Comparison of ENCODE assay signal across 9 mouse cellular contexts in genomic region chr10:80931153-80931671, GRCm38 (mm10). TPM values are rescaled to one million over a fixed set of nuclear protein-coding genes. Genes with fewer than 3 reads are reported as not detected.
A peak's percentile ranks its signal among the peaks of the same experiment; 100 is the strongest.
DNase-seq lines count a peak whose midpoint lies in the region; ATAC-seq and TF ChIP-seq lines count a peak whose summit lies in the region.
"Had no signal": no experiment of that assay in that cellular context is flagged by ENCODE, and none has a peak within 500 bp of the region (broad histone marks: within the 10 kb centered on the region; RNA-seq: fewer than 3 reads in every experiment).

No protein-coding gene starts in this region.

- 0 out of 2 replicates have a peak, but pooled peaks have one; percentile 5 for TF ChIP-seq POLR2A in bone marrow, adult 2 months (IDR thresholded peaks at IDR 0.05; ENCODE audit: borderline replicate concordance, control insufficient read depth, low read depth, low read length)

- peak overlapping the region; percentile 57 for H3K4me3 ChIP-seq in left cerebral cortex, adult 2 months
- H3K4me3 ChIP-seq in bone marrow, adult 2 months (replicated peaks; ENCODE audit: control insufficient read depth, low read depth, low read length) = peak overlapping the region; percentile 74
- H3K4me3 ChIP-seq in heart, embryonic 11.5 days (ENCODE audit: low read depth, low read length) = peak overlapping the region; percentile 77

- intact Hi-C loops in left cerebral cortex, adult 2 months (cut with DNase I) = no loop called here
- intact Hi-C loops in left cerebral cortex, postnatal 10 days (cut with DNase I) = no loop called here

- ATAC-seq in heart, embryonic 11.5 days (replicated peaks; ENCODE audit: insufficient number of reproducible peaks, low FRiP score, low TSS enrichment) = no peak

- H3K36me3 ChIP-seq in heart, embryonic 11.5 days (ENCODE audit: control insufficient read depth, insufficient read depth, low read length) = no peaks in the 10 kb centered on the region

- H3K27ac ChIP-seq in left cerebral cortex, adult 2 months = peak overlapping the region; percentile 85
- no peak overlapping the region for H3K27ac ChIP-seq in bone marrow, adult 2 months (ENCODE audit: control insufficient read depth, insufficient read depth, low read depth, low read length, poor library complexity)
- H3K27ac ChIP-seq in heart, embryonic 11.5 days (ENCODE audit: low read depth, low read length) = no peak overlapping the region

- no peaks in the 10 kb centered on the region for H3K9me3 ChIP-seq in heart, embryonic 11.5 days (replicated peaks; ENCODE audit: control insufficient read depth, low read length)

- H3K9ac ChIP-seq in heart, embryonic 11.5 days (ENCODE audit: low read depth, low read length) = peak overlapping the region; percentile 80

- no peak; the same call in 1 of the 2 replicates for TF ChIP-seq CTCF in left cerebral cortex, adult 2 months (IDR thresholded peaks at IDR 0.05)
- TF ChIP-seq CTCF in bone marrow, adult 2 months (IDR thresholded peaks at IDR 0.05; ENCODE audit: control insufficient read depth, insufficient read depth, low read length) = no peak

- H3K4me2 ChIP-seq in heart, embryonic 11.5 days = peak overlapping the region; percentile 90

- DNase-seq in left cerebral cortex, adult 2 months (ENCODE audit: extremely low spot score in 1 of 2, low spot score in 2 of 2) = no peak
- DNase-seq in left cerebral cortex, postnatal 10 days (ENCODE audit: extremely low spot score in 1 of 2, low spot score in 2 of 2) = no peak
- DNase-seq in kidney, postnatal 10 days = peak; percentile 65
- DNase-seq in naive thymus-derived CD4-positive, alpha-beta T cell, adult 2 months (ENCODE audit: low read depth) = peak; percentile 41
- DNase-seq in layer of hippocampus, adult 8-10 months (ENCODE audit: low spot score in 2 of 2) = no peak
- no peak for DNase-seq in urinary bladder, postnatal 10 days (ENCODE audit: low spot score)

- H3K27me3 ChIP-seq in heart, embryonic 11.5 days (ENCODE audit: control insufficient read depth, insufficient read depth, low read length) = peaks cover 20% of the 10 kb centered on the region

- H3K4me1 ChIP-seq in bone marrow, adult 2 months (ENCODE audit: control insufficient read depth, insufficient read depth, low read length) = peaks cover 9% of the 10 kb centered on the region
- peaks cover 53% of the 10 kb centered on the region for H3K4me1 ChIP-seq in heart, embryonic 11.5 days (ENCODE audit: control insufficient read depth, insufficient read depth, low read length)

- WGBS in bone marrow, adult 2 months = 8% methylated on average over 14 of the region's 14 CpGs
- whole genome bisulfite sequencing in heart, embryonic 11.5 days (ENCODE audit: insufficient replicate concordance) = 6% methylated on average over 14 of the region's 14 CpGs

RNA-seq across cellular contexts. Expression of gene Gadd45b, which starts 1.3 kb away (rescaled TPM):
- total RNA-seq in left cerebral cortex, adult 2 months (2021) = 10 to 100 TPM; 24.0 to 36.0 TPM
- total RNA-seq in left cerebral cortex, postnatal 10 days (2021) = 10 to 100 TPM in 1 of 2 experiments, 1 to 10 TPM in 1; 8.2 to 10.4 TPM
- 6.3 and 17.9 TPM in 2 replicates for polyA plus RNA-seq in bone marrow, adult 2 months (2011; ENCODE audit: insufficient read depth, insufficient read length, low replicate concordance, missing spikeins)
- 21.3 and 25.6 TPM in 2 replicates for polyA plus RNA-seq in heart, embryonic 11.5 days (2014; fragmentation: Nextera tagmentation; extraction: Ambion mirVana)
- total RNA-seq in layer of hippocampus, adult 8-10 months (2022) = 10 to 100 TPM; 17.4 to 22.9 (median 20.2) TPM

RNA-seq across cellular contexts. Expression of gene Lmnb2, which starts 13.2 kb away (rescaled TPM):
- 10 to 100 TPM; 20.0 to 20.3 TPM for total RNA-seq in left cerebral cortex, adult 2 months (2021)
- 10 to 100 TPM; 20.4 to 21.3 TPM for total RNA-seq in left cerebral cortex, postnatal 10 days (2021)
- polyA plus RNA-seq in bone marrow, adult 2 months (2011; ENCODE audit: insufficient read depth, insufficient read length, low replicate concordance, missing spikeins) = 10.7 and 29.8 TPM in 2 replicates
- polyA plus RNA-seq in heart, embryonic 11.5 days (2014; fragmentation: Nextera tagmentation; extraction: Ambion mirVana) = 7.9 and 11.6 TPM in 2 replicates
- 10 to 100 TPM; 17.2 to 22.9 (median 19.9) TPM for total RNA-seq in layer of hippocampus, adult 8-10 months (2022)

RNA-seq across cellular contexts. Expression of gene Timm13, which starts 30.4 kb away (rescaled TPM):
- total RNA-seq in left cerebral cortex, adult 2 months (2021) = 100 to 1,000 TPM; 136 to 138 TPM
- 100 to 1,000 TPM; 158 to 161 TPM for total RNA-seq in left cerebral cortex, postnatal 10 days (2021)
- polyA plus RNA-seq in bone marrow, adult 2 months (2011; ENCODE audit: insufficient read depth, insufficient read length, low replicate concordance, missing spikeins) = 78.1 and 118 TPM in 2 replicates
- 300 and 340 TPM in 2 replicates for polyA plus RNA-seq in heart, embryonic 11.5 days (2014; fragmentation: Nextera tagmentation; extraction: Ambion mirVana)
- 100 to 1,000 TPM; 112 to 139 (median 124) TPM for total RNA-seq in layer of hippocampus, adult 8-10 months (2022)

RNA-seq across cellular contexts. Expression of gene Tmprss9, which starts 59.6 kb away (rescaled TPM):
- under 1 TPM; 0.18 to 0.19 TPM for total RNA-seq in left cerebral cortex, adult 2 months (2021)
- total RNA-seq in left cerebral cortex, postnatal 10 days (2021) = under 1 TPM in 1 of 2 experiments, not detected in 1; 0.13 TPM
- polyA plus RNA-seq in bone marrow, adult 2 months (2011; ENCODE audit: insufficient read depth, insufficient read length, low replicate concordance, missing spikeins) = not detected in 2 replicates
- not detected in 2 replicates for polyA plus RNA-seq in heart, embryonic 11.5 days (2014; fragmentation: Nextera tagmentation; extraction: Ambion mirVana)
- under 1 TPM; 0.35 to 0.66 (median 0.46) TPM for total RNA-seq in layer of hippocampus, adult 8-10 months (2022)
- total RNA-seq: common myeloid progenitor, adult 5-6 weeks had no signal

Comparison
In these comparisons a context has a peak if more than half of its experiments do, and no peak if none do; other contexts are left out.
1. DNase-seq: peak in kidney, postnatal 10 days (single experiment) and naive thymus-derived CD4-positive, alpha-beta T cell, adult 2 months (single experiment); none in left cerebral cortex, adult 2 months (0 of 2), left cerebral cortex, postnatal 10 days (0 of 2), layer of hippocampus, adult 8-10 months (0 of 2) and urinary bladder, postnatal 10 days (single experiment).
2. Peak in every context shown above with its lines, with median percentiles within 50 percentile points of each other: H3K4me3 ChIP-seq.